Mouse (Mus musculus) gastrocnemius, postnatal 4 days (tissue): ENCODE measurements at regions not wholly inside any gene's neighbourhood (a gene's known extent, or its start where the extent isn't known, plus 50 kb on each side); places are given as distances from the start of the nearest gene placed in this dataset.
"Not testable (repeated sequence)": the region's sequence is repeated elsewhere in the genome, so short reads cannot be mapped to it uniquely, and the experiment has no call there.

Experiments used
- DNase-seq, 2 experiments: peaks; one replicate each; pipeline ENCODE4 v3.0.0; 2021 to 2022; ENCODE audit warnings: low spot score in 2 of 2, mixed read lengths in 2 of 2

- DNase-seq: peak in 1 of 2 experiments; percentile 8
These were observed 199.3 kb upstream of the Mrpl21 start for GRCm38 (mm10) chr19:3083438-3083837.

GRCm38 (mm10) chr19:3091771-3092170 is 190.9 kb upstream of the Mrpl21 start:
- DNase-seq: not testable (repeated sequence)
